Mouse (Mus musculus) layer of hippocampus, postnatal 14 days (tissue): ENCODE data around the gene Pdlim1. TPM values are rescaled to one million over a fixed set of nuclear protein-coding genes. Genes with fewer than 3 reads are reported as not detected.
A peak's percentile ranks its signal among the peaks of the same experiment; 100 is the strongest.

Experiments
- DNase-seq, 2 experiments: peaks; one replicate each; pipeline ENCODE4 v3.0.0; 2021 to 2022; ENCODE audit warnings: low spot score in 2 of 2, mixed read lengths in 1 of 2
- long read RNA-seq, 2 experiments: library from polyadenylated mRNA; stranded (forward); transcript quantifications; one replicate each; pipeline ENCODE4 v2.0.0; 2021
- total RNA-seq, 2 experiments: library from RNA; stranded (reverse); gene quantifications; 2 replicates each; pipeline ENCODE4 v1.2.3; 2021

Pdlim1 gene
- total RNA-seq: 10 to 100 TPM in 1 of 2 experiments, 1 to 10 TPM in 1; 9.0 to 17.2 TPM
- long read RNA-seq, experiment 1, partial matches to known transcripts: 0 of 3 reads
- long read RNA-seq, experiment 1, other reads (novel, unspliced or antisense): 0 of 3 reads
- long read RNA-seq, experiment 2, transcript Pdlim1-201 (7 exons, 2,571 nt): major isoform, 10 of 12 reads
- long read RNA-seq, experiment 2, partial matches to known transcripts: 0 of 12 reads
- long read RNA-seq, experiment 2, other reads (novel, unspliced or antisense): 0 of 12 reads

- no peak for DNase-seq
Observed at GRCm38 (mm10) chr19:40271308-40271892, at the start of gene Pdlim1. Gene Pdlim1 (minus strand): TSS chr19:40271842.

- no peak for DNase-seq
Observed at GRCm38 (mm10) chr19:40319199-40319598, 47.6 kb upstream of the Pdlim1 start.

DNA sequence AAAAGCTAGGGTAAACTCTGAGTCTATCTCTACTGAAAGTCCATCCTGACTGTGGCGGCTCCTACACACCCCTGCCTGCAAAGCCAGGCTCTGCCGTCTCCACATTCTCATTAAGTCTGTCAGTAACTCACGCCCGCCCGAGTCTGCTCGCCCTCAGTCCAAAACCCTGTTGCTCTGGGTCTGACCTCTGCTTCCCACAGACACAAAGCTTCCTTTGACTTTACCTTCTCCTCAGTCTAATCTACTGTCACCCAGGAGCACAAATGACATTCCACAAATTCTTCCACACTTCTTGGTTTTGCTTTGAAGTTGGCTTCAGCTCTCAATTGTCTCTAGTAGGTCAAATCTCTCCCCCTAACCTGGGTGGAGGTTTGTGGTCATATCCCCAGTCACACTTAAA, 46.9 kb upstream of the Pdlim1 start:
- no peak for DNase-seq

DNA sequence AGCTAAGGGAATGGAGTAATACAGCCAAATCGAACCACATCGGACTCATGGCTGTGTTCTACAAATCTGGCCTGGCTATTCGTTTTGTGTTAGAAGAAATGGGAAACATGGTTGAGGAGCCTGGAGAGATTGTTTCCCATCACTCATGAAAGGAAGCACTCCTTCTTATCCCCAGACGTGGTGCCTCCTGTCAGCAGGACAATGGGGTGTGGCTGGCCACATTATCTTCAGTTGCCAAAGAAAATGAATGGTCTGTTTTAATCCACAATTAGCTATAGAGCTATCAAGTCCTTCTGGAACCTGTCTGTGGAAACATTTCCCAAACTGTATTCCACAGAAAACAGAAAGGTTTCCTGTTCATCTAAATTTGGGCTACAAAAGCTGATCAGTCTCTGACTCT, 45.4 kb upstream of the Pdlim1 start:
- no peak for DNase-seq

DNA sequence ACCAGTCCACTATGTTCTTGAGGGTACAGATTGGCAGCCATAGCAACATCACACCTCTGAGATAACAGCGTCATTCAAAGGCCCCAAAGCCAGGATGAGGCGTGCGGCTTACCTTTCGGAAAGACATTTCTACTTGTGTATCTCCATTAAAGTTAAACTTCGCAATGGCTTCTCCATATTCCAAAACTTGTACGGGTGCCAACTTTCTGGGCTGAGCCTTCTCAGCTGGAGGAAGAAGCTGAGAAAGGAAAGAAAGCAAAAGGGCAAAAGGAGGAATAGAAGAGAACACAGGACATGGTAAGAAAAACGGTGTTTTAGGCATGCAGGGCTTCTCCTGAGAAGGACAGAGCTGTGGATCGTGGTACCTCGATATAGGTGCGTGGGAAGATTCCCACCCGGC, 42.6 kb upstream of the Pdlim1 start:
- no peak for DNase-seq

GRCm38 (mm10) chr19:40311631-40312030, 40.0 kb upstream of the Pdlim1 start:
- no peak for DNase-seq

DNA sequence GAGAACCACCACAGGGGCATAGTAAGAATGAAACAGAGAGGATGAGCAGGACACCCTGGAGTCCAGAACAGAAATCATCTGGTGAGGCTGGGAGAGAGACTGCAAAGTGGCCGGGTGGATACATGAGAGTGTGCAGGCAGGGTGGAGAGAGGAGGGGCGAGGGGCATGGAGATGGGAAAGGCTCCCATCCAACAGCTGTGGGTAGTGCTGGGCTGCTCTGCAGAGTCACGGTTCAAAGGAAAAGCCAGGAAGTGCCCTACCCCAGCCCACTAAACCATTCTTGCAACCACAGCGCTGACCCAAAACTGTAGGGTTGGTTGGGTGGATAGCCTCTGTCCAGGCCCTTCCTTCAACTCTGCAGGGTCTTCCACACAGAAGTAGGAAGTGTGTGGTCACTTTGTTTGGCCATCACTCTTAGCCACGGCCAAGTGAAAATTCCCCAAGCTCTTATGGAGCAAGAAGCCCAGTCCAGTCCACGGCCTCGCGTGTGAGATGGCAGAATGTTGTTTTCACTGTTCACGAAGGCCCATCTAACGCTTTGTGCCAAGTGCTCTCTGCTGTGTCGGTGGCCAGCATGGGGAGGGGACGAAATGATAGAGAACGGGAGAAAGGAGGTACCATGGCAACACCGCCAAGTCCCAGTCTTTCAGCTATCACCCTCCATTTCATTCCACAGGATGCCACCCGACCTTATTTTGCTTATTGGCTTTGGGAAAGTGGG, 38.9 kb upstream of the Pdlim1 start:
- DNase-seq: no peak

DNA sequence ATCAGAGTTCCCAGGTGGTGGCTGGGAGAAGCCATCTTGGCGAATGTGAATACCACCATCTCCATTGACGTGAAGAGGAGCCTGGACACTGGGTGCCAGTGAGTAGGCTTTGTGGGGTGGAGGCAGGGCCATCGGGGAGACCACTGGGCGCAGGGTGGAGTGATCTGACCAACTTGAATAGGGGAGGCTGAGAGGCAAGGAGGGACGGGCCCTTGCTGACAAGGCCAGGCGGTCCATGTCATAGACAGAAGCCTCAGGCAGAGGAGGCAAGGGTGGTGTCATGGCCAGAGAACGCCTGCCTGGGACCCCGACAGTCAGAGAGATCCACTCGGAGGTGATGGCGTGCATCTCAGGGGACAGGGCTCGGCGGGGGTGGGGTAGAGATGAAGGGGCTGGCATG, 38.3 kb upstream of the Pdlim1 start:
- DNase-seq: no peak

- DNase-seq: no peak
Observed at GRCm38 (mm10) chr19:40307550-40307949, 35.9 kb upstream of the Pdlim1 start.

- DNase-seq: no peak
Observed at GRCm38 (mm10) chr19:40306631-40307030, 35.0 kb upstream of the Pdlim1 start.

DNA sequence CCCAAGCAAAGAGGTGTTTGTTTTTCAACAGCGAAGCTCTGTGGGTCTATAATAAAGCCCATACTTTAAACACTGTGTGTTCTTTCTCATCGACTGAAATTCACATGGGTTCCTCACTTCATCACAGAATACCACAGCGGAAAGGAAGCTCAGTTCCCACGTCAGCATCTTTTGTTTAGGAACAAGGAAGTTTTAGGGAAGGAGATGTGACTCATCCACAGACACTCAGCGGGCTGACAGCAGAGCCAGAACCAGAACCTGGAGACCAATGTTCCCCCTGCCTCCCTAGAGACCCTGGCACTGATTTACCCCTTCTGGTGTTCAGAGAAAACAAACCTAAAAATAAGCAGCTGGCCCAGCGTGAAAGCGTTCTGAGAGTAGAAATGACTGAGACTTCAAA, 33.8 kb upstream of the Pdlim1 start:
- DNase-seq: no peak

DNA sequence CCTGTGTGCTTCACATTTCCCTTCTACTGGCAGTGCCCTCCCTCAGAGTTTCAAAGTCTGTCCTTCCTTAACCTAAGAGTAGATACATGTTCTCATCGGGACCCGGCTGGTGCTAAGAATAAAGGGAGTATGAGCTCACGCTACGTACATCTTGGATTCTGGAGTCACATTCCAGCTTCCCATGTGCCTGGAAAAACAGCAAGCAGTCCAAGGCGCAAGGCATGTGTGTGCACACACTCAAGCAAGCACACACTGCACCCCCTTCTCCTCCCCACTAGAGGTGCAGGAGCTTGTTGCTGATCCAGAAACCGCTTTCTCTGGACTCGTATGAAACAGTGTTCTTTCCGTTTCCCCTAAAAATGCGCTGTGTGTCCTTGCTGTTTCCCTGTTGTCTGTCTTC, 31.3 kb upstream of the Pdlim1 start:
- peak in 1 of 2 experiments; percentile 28 for DNase-seq

GRCm38 (mm10) chr19:40302477-40302876, 30.8 kb upstream of the Pdlim1 start:
- DNase-seq: no peak

DNA sequence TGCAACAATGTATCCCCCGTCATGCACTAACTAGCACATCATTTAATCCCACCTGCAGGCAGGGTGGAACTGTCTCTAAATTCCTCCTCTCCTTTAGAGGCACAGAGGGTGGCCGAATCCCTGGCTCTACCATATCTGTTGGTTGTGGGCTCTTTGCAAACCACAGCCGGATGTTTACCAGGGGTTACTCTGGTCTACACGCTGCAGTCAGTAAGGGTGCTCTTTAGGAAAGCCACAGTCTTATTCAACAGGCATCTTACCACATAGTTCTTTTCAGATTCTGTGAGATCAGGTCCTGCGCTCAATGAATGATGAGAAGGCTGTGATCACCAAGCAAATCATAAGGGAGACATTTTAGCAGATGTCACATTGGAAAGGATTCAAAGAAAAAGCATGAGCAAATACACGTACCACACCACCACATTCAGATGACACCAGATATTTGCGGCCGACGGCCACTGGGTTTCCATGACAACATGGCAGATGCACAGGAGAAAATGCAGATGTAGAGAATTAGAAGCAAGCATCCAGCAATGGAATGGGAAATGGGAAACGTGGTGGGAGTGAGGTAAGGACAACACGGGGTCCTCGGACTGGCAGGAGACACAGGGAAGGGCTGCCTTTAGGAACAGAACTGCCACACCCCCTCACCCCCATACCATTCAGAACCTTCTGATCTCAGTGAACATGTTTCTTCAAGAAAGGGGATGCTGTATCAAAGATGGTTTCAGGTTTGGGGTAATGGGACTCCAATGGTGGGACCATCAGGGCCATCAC, 28.5 kb upstream of the Pdlim1 start:
- peak in 1 of 2 experiments; percentile 69 for DNase-seq

- DNase-seq: peak in 1 of 2 experiments; percentile 42
Observed at GRCm38 (mm10) chr19:40299182-40299581, 27.5 kb upstream of the Pdlim1 start.

DNA sequence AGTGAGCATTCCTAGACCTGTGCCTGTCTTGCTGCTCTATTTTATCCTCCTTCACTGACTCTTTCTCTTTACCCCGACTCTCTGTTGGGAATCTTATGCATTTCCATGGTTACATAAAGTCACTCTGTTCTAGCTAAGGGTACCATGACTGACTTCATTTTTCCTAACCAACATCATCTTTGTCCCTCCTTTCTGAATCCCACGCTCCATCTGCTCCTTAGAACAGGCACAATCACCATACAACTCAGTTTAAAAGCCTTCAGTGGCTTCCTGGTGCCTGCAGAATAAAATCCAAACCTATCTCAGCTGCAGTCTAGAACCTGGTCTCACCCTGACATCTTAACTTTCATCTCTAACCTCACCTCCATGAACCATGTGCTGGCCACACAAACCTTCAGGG, 26.9 kb upstream of the Pdlim1 start:
- DNase-seq: peak in 1 of 2 experiments; percentile 75

DNA sequence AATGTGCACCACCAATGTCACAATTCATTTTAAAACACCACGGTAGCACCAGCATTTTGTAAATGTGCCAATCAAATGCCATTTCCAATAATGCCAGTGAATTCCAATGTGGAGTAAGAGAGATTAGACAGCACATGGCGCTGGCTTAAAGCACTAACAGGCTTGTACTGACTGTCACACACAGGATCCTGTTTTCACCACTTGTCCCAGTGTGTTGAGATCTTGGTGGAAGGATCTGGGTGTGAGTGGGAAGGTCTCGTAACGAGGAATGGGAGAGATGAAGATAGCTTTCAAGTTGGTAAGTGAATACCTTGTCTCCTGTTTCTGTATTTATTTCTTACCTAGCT, 26.1 kb upstream of the Pdlim1 start:
- peak in 1 of 2 experiments; percentile 52 for DNase-seq

GRCm38 (mm10) chr19:40297078-40297797, 25.6 kb upstream of the Pdlim1 start:
- DNase-seq: no peak

DNA sequence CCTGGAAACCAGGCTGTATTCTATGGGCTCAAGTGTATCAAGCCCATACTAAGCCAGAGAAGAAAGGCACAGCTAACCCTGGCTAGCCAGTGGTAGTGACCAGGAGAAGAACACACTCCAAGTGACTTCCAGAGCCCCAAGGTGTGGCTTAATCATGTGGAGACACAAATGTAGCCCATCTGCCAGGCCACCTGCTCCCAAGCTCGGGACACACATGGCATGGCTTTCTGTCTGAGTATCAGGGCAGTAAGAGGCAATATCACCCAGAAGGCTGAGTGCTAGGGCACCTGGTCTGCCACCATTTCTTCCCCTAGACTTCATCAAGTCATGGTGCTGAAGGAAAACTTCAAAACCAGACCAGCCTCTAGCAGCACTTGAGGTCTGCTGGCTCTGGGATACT, 22.6 kb upstream of the Pdlim1 start:
- no peak for DNase-seq

DNA sequence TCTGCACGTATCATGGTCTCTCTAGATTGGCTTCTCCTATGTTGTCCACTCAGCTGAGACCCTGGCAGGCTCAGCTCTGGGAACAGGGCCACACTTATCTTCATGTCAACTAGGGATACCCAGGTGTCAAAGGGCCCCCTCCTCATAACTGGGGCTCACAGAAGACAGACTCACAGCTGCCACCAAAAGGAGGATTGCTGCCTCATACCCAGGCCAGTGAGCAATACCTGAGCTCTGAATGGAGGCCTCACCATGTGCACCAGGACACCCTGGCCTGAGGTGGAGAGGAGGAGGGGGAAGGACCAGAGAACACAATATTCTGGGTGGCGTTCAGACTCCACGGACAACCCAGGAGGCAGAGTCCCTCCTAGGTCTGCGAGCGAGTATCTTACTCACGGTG, 22.1 kb upstream of the Pdlim1 start:
- DNase-seq: no peak

DNA sequence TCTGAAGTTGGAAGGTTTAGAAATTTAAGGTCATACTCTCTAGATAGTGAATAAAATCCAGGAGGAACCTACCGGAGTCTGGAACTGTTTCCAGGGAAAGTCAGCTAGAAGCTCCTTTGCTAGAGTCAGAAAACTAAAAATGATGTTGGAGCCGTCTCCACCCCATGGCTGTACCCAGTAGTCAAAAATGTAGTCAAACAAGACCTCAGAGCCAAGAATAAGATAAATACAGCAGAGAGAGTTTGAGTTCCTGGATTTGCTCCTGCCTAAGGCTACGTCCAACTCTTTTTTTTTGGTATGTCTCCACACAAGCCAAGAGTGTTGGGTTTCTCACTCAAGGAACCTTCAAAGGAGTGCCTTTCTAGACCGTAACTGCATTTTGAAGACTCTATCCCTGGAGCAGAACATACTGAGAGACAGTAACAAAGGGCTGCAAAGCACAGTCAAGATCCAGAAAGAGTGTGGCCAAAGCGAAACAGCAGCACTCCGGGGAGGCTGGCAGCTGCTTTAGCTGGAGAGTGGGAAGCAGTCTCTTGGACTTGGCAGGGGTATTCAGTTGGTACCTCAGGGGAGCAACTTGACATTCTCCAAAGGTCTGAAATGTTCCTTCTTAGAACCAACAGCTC, 18.6 kb upstream of the Pdlim1 start:
- no peak for DNase-seq
